Mouse (Mus musculus) T-helper 17 cell (primary cell): ENCODE measurements at regions not wholly inside any gene's neighbourhood (a gene's known extent, or its start where the extent isn't known, plus 50 kb on each side); places are given as distances from the start of the nearest gene placed in this dataset.

Source experiments
- in situ Hi-C, 2 experiments: fragments of 300-600 bp; cut with MboI, MseI; formaldehyde crosslinking; loops; 1 replicate in 1 of 2; 2 replicates in 1 of 2; pipeline ENCODE4 v1.15.1; 2025; ENCODE audit warnings: high pct_unique_total_duplicates in 2 of 2

GRCm38 (mm10) chr10:125725681-125726139, 240.3 kb upstream of the Lrig3 start:
- in situ Hi-C loops, result no loop called here

GRCm38 (mm10) chr10:125726546-125726945, 239.4 kb upstream of the Lrig3 start:
- in situ Hi-C loops, result no loop called here

GRCm38 (mm10) chr10:125735744-125736494, 230.0 kb upstream of the Lrig3 start:
- in situ Hi-C loops, result no loop called here

GRCm38 (mm10) chr10:125743181-125743580, 222.8 kb upstream of the Lrig3 start:
- in situ Hi-C loops, result no loop called here

- in situ Hi-C loops, result no loop called here
Measured at GRCm38 (mm10) chr10:125749031-125749585, 216.9 kb upstream of the Lrig3 start.

GRCm38 (mm10) chr10:125752506-125753218, 213.3 kb upstream of the Lrig3 start:
- in situ Hi-C loops, result no loop called here

- in situ Hi-C loops, result no loop called here
Measured at GRCm38 (mm10) chr10:125759171-125759570, 206.8 kb upstream of the Lrig3 start.

- in situ Hi-C loops, result no loop called here
Measured at GRCm38 (mm10) chr10:125762367-125763068, 203.4 kb upstream of the Lrig3 start.

- in situ Hi-C loops, result no loop called here
Measured at GRCm38 (mm10) chr10:125764402-125765102, 201.4 kb upstream of the Lrig3 start.

- in situ Hi-C loops, result no loop called here
Measured at GRCm38 (mm10) chr10:125765103-125765820, 200.7 kb upstream of the Lrig3 start.

- in situ Hi-C loops, result no loop called here
Measured at GRCm38 (mm10) chr10:125768281-125768680, 197.7 kb upstream of the Lrig3 start.

GRCm38 (mm10) chr10:125773541-125773940, 192.4 kb upstream of the Lrig3 start:
- in situ Hi-C loops, result no loop called here

- in situ Hi-C loops, result no loop called here
Measured at GRCm38 (mm10) chr10:125782486-125782885, 183.5 kb upstream of the Lrig3 start.

- in situ Hi-C loops, result no loop called here
Measured at GRCm38 (mm10) chr10:125784896-125785295, 181.1 kb upstream of the Lrig3 start.

- in situ Hi-C loops, result no loop called here
Measured at GRCm38 (mm10) chr10:125785448-125786196, 180.3 kb upstream of the Lrig3 start.

- in situ Hi-C loops, result no loop called here
Measured at GRCm38 (mm10) chr10:125786197-125786879, 179.6 kb upstream of the Lrig3 start.

GRCm38 (mm10) chr10:125786880-125787337, 179.1 kb upstream of the Lrig3 start:
- in situ Hi-C loops, result no loop called here

GRCm38 (mm10) chr10:125787441-125788060, 178.4 kb upstream of the Lrig3 start:
- in situ Hi-C loops, result no loop called here

- in situ Hi-C loops, result no loop called here
Measured at GRCm38 (mm10) chr10:125788262-125788661, 177.7 kb upstream of the Lrig3 start.
